Mouse (Mus musculus) neutrophil, adult 59 days (primary cell): ENCODE data around the gene Gal3st3. TPM values are rescaled to one million over a fixed set of nuclear protein-coding genes. Genes with fewer than 3 reads are reported as not detected.

Experiments used
- total RNA-seq, 2 experiments: library from RNA; stranded (reverse); gene quantifications; 1 replicate in 1 of 2; 2 replicates in 1 of 2; pipeline ENCODE4 v1.2.4; 2023

The Gal3st3 gene
- not detected for total RNA-seq

GRCm38 (mm10) chr19:5297903-5298800 lies at the start of gene Gal3st3:
Gene Gal3st3, plus strand, starts transcription at chr19:5298331.

GRCm38 (mm10) chr19:5272801-5273733 lies 25.1 kb upstream of the Gal3st3 start, which contains the start of gene Pacs1:
Gene Pacs1, minus strand, starts transcription at chr19:5273119.

DNA sequence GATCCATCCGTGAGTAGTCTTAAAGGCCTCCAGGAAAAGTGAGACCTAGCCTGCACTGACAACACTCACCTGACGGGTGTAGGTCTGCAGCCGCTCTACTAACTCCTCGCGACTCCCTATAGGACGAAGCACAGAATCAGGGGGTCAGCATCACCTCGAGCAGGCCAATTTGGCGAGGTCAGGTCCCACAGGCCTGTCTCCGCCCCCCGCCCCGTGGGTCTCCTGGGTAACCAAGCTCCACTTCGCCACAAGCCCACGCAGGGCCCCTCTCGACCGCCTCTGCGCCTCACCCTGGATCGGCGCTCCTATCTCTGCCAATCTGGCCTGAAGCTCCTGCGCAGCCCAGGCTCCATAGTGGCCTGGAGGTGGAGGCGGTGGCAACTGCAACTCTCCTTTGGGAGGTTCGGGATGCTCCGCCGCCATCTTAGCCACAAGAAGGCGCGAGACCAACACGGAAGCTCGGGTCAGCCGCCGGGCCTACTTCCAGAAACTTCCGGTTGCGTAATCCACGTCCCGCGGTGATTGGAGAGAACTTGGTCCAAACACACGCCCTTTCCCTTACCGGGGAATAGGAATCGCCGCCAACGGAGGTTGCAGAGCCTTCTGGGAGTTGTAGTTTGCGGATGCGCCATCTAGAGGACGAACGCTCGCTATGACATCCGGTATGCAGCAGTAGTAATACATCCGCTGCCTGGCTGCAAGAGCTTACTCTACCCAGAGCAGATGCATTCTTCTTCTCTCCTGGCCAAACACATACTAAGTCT lies 3.0 kb upstream of the Gal3st3 start, which contains the start of gene Sf3b2:
Gene Sf3b2 (minus strand): TSS at position 484 of the 764 bp plus-strand sequence.

DNA sequence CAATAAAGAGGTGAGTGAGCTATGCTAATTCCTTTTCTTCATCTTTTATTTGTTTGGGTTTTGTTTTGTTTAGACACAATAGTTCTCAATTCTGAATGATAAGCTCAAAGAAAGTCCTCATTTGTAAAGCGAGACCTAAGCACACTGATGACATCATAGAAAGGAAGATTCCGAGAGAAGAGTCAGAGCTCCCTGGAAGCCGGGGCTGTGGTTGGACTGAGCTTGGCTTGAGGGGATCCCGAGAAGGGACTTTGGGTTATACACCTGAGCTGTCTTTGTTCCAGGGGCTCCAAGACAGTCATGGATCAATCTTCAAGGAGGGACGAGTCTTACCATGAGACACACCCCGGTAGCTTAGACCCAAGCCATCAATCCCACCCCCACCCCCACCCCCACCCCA lies 37.3 kb downstream of the Gal3st3 start, which contains the start of gene Catsper1:
Gene Catsper1 (plus strand): TSS at position 301 of the 400 bp plus-strand sequence.

DNA sequence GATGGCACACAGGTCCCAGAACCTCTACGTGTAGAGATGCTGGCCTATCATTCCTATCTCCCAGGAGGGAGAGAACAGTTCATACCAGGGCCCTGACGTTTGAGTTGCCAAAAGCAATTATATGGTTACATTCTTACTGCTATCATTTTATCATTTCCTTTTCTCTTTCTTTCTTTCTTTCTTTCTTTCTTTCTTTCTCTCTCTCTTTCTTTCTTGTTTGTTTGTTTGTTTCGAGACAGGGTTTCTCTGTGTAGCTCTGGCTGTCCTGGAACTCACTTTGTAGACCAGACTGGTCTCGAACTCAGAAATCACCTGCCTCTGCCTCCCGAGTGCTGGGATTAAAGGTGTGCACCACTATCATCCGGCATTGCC lies 51.4 kb downstream of the Gal3st3 start, which contains the start of gene Cst6:
Gene Cst6 (minus strand): TSS at position 73 of the 372 bp plus-strand sequence.

Other genes starting within 250 kb of the Gal3st3 start
- 1 to 10 TPM in 1 of 2 experiments, under 1 TPM in 1; 1.00 to 1.7 TPM for gene Rin1, start 247.8 kb upstream of the Gal3st3 start, total RNA-seq
- gene Cd248, start 230.3 kb upstream of the Gal3st3 start, total RNA-seq = not detected
- not detected for gene Tmem151a, start 212.8 kb upstream of the Gal3st3 start, total RNA-seq
- gene Yif1a, start 209.8 kb upstream of the Gal3st3 start, total RNA-seq = 10 to 100 TPM; 13.7 to 18.4 TPM
- under 1 TPM; 0.27 to 0.93 TPM for gene Cnih2, start 199.8 kb upstream of the Gal3st3 start, total RNA-seq
- 100 to 1,000 TPM; 135 to 146 TPM for gene Rab1b, start 191.3 kb upstream of the Gal3st3 start, total RNA-seq
- 10 to 100 TPM; 10.1 to 12.8 TPM for gene Klc2, start 179.8 kb upstream of the Gal3st3 start, total RNA-seq
- gene Pacs1, start 25.2 kb upstream of the Gal3st3 start, total RNA-seq = 100 to 1,000 TPM; 105 to 106 TPM
- gene Sf3b2, start 2.9 kb upstream of the Gal3st3 start, total RNA-seq = 100 to 1,000 TPM; 199 to 214 TPM
- not detected for gene Catsper1, start 37.4 kb downstream of the Gal3st3 start, total RNA-seq
- gene Cst6, start 51.2 kb downstream of the Gal3st3 start, total RNA-seq = not detected
- gene Eif1ad, start 68.4 kb downstream of the Gal3st3 start, total RNA-seq = 10 to 100 TPM; 21.3 to 25.1 TPM
- gene Banf1, start 68.8 kb downstream of the Gal3st3 start, total RNA-seq = 10 to 100 TPM; 65.2 to 82.5 TPM
- 10 to 100 TPM; 96.2 to 98.5 TPM for gene Sart1, start 90.4 kb downstream of the Gal3st3 start, total RNA-seq
- gene Tsga10ip, start 104.2 kb downstream of the Gal3st3 start, total RNA-seq = under 1 TPM in 1 of 2 experiments, not detected in 1; 0.20 TPM
- gene Drap1, start 126.6 kb downstream of the Gal3st3 start, total RNA-seq = 100 to 1,000 TPM; 122 to 124 TPM
- 10 to 100 TPM; 38.8 to 44.7 TPM for gene AI837181, start 126.8 kb downstream of the Gal3st3 start, total RNA-seq
- gene Fosl1, start 149.2 kb downstream of the Gal3st3 start, total RNA-seq = 10 to 100 TPM; 47.9 to 66.9 TPM
- 1 to 10 TPM; 1.3 to 2.1 TPM for gene Ccdc85b, start 159.6 kb downstream of the Gal3st3 start, total RNA-seq
- 10 to 100 TPM; 51.1 to 59.5 TPM for gene Fibp, start 162.3 kb downstream of the Gal3st3 start, total RNA-seq
- under 1 TPM; 0.69 to 0.79 TPM for gene Ctsw, start 170.2 kb downstream of the Gal3st3 start, total RNA-seq
- gene Efemp2, start 175.6 kb downstream of the Gal3st3 start, total RNA-seq = 1 to 10 TPM in 1 of 2 experiments, under 1 TPM in 1; 0.20 to 1.2 TPM
- gene Mus81, start 190.1 kb downstream of the Gal3st3 start, total RNA-seq = 10 to 100 TPM; 19.9 to 20.9 TPM
- gene Cfl1, start 192.1 kb downstream of the Gal3st3 start, total RNA-seq = 1,000 to 10,000 TPM; 1,662 to 1,728 TPM
- 1 to 10 TPM in 1 of 2 experiments, under 1 TPM in 1; 0.88 to 1.6 TPM for gene 1700020D05Rik, start 205.5 kb downstream of the Gal3st3 start, total RNA-seq
- 1 to 10 TPM; 3.6 to 4.3 TPM for gene Snx32, start 212.2 kb downstream of the Gal3st3 start, total RNA-seq